Mouse (Mus musculus): Measurements from ENCODE around the gene Galnt10. TPM values are rescaled to one million over a fixed set of nuclear protein-coding genes. Genes with fewer than 3 reads are reported as not detected.

Galnt10 gene
- polyA plus RNA-seq, 1 experiment: 2.5 TPM

DNA sequence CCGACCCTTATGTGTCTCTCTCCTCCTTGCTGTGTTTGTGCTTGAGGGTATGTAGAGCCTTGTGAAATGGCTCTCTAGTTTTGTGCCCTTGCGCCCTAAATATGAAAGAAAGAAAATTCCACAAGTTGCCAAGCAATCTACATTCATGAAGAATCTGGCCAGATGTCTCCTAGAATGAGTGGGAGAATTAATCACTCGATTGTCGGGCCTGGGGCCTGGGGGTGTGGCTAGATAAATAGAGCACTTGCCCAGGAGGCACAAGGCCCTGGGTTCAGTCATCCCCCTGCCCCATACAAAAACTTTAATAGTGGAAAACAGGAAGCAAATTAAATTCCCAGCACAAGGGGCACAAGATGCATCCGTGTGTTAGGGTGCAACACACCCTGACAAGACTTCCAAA lies 56.7 kb downstream of the Galnt10 start:
- H3K27ac ChIP-seq (replicated peaks; ENCODE audit: low read depth, low read length): no peak overlapping the region
- H3K4me1 ChIP-seq (ENCODE audit: control insufficient read depth, insufficient read depth, insufficient read length, low read length): peaks cover 9% of the 10 kb centered on the region; the same call in 1 of the 2 replicates
- H3K4me3 ChIP-seq (ENCODE audit: insufficient read depth, low read depth, low read length): no peak overlapping the region

DNA sequence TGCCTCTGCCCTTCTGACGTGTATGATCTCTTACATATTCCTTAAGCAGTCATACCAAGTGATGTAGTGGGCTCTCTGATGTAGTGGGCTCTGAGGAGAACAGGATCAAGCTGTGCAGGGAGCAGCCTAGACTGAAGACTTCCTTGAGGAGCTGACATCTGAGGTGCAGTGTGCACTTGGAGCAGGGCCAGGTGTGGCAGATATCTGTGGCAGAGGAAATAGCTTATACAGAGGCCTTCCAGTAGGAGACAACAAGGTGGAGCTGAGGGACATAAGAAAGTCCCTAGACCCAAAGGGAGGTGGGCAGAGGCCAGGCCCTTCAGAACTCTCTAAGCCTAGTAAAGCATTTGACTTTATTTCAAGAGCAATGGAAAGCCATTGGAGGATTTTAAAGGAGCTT lies 61.4 kb downstream of the Galnt10 start:
- H3K4me1 ChIP-seq (ENCODE audit: control insufficient read depth, insufficient read depth, insufficient read length, low read length): no peaks in the 10 kb centered on the region
- H3K4me3 ChIP-seq (ENCODE audit: insufficient read depth, low read depth, low read length): no peak overlapping the region
- no peak overlapping the region for H3K27ac ChIP-seq (replicated peaks; ENCODE audit: low read depth, low read length)

DNA sequence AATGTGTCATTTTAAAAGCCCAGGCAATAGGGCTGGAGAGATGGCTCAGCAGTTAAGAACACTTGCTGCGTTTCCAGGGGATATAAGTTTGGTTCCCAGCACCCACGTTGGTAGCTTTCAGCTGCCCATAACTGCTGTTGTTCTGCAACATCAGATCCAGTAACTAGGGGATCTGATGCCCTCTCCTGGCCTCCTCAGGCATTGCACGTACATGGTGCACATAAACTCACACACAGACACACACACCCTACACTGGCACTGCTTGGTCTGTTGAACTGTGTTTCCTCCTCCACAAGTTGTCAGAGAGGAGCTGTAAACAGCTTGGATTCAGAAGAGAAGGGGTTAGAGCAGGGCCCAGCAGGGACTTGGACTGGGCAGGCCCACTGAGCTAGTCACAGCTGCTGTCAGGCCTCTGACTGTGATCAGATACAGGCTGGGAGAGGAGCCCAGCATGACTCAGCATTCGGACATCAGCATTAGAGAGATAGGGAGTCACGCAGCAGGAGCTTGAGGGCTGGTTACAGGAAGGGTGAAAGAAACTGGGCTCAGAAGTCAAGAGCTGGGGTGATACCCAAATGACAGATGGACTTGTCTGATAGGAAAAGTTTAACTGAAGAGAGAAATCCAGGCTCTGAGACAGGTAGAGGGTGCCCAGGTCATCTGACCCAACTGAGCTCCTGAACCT lies 62.0 kb downstream of the Galnt10 start:
- no peaks in the 10 kb centered on the region for H3K4me1 ChIP-seq (ENCODE audit: control insufficient read depth, insufficient read depth, insufficient read length, low read length)
- no peak overlapping the region for H3K4me3 ChIP-seq (ENCODE audit: insufficient read depth, low read depth, low read length)
- no peak overlapping the region for H3K27ac ChIP-seq (replicated peaks; ENCODE audit: low read depth, low read length)

DNA sequence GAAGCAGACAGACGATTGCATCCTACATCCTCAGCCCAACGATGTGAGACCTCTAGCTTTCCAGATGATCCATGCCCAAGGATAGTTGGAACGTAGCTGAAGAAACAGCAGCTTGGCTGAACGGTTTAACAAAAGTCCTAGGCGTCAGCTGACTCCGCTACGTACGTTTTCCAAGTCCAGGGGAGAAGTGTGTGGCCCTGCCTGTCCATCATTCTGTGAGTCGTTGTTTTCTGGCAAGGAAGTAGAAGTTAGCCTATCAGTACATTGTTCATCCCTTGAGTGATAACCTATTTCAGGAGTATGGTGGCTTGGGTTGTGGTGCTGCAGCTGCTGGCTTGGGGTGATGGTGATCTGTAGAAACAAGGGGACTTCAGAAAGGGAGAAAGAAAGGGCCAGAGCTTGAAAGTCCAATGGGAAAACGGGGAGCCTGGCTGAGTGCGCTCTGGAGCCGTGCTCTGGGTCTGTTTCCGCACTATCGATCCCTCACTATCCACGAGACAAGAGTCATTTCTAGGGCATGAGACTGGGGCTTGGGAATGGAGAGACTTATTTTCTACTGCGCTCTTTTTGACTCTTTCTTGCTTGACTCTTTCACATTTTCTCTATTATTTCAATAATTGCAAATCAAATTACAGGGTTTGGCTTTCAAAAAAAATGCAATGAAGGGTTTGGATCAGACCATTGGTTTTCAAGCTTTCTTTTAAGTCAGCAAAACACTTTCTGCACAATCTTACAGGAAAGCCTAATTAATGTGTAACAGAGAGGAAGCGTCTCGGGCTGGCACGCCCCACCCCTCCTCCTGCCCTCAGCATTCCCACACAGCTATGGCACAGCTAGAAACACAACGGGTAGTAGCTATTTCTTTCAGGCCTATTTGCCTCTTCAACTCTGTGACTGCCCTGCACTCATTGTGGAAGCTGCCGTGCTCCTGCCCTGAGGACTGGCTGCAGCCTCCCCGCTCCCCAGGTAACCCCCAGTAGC lies 63.2 kb downstream of the Galnt10 start:
- Histone ChIP-seq H3K4me3 (ENCODE audit: insufficient read depth, low read depth, low read length) (no peak overlapping the region), H3K4me1 (ENCODE audit: control insufficient read depth, insufficient read depth, insufficient read length, low read length) (no peaks in the 10 kb centered on the region), H3K27ac (replicated peaks; ENCODE audit: low read depth, low read length) (no peak overlapping the region)

DNA sequence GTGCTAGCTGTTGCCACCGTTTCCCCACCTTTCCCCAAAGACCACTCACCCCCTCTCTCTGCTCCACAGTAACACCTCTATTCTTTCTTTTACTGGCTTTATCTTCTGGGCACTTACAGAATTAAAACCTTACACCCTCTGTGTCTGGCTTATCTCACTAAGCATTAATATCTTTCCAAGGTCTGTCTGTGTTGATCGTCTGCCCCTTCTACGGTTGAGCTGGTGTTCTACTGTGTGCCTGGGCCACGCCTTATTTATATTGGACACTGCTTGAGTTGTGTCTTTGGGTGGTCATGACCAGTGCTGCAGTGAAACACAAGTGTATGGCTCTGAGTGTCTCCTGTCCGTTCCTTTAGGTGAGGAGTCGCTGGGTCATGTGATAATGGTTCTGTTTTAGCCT lies 68.7 kb downstream of the Galnt10 start:
- Histone ChIP-seq H3K4me1 (ENCODE audit: control insufficient read depth, insufficient read depth, insufficient read length, low read length) (no peaks in the 10 kb centered on the region), H3K27ac (replicated peaks; ENCODE audit: low read depth, low read length) (no peak overlapping the region), H3K4me3 (ENCODE audit: insufficient read depth, low read depth, low read length) (no peak overlapping the region)

GRCm38 (mm10) chr11:57716721-57717120 lies 71.5 kb downstream of the Galnt10 start:
- Histone ChIP-seq H3K27ac (replicated peaks; ENCODE audit: low read depth, low read length) (no peak overlapping the region), H3K4me1 (ENCODE audit: control insufficient read depth, insufficient read depth, insufficient read length, low read length) (no peaks in the 10 kb centered on the region), H3K4me3 (ENCODE audit: insufficient read depth, low read depth, low read length) (no peak overlapping the region)

DNA sequence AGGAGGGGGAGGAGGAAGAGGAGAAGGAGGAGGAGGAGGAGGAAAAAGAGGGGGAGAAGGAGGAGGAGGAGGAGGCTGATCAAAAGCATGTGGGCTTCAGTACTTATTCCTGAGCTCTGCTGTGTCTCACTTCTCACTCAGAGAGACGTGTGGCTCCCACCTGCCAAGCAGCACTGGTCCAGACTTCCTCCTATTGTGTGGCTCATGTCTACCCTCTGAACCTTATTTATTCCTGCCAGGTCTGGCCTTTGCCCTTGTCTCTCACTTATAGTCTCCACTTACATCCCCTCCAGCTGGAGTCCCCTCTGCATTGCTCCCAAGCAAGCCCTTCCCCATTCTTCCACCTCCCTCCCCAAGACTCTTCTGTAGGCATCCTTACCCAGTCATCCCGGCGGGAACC lies 72.2 kb downstream of the Galnt10 start:
- H3K4me3 ChIP-seq (ENCODE audit: insufficient read depth, low read depth, low read length): no peak overlapping the region
- H3K4me1 ChIP-seq (ENCODE audit: control insufficient read depth, insufficient read depth, insufficient read length, low read length): no peaks in the 10 kb centered on the region
- H3K27ac ChIP-seq (replicated peaks; ENCODE audit: low read depth, low read length): no peak overlapping the region

GRCm38 (mm10) chr11:57718081-57718480 lies 72.8 kb downstream of the Galnt10 start:
- H3K4me1 ChIP-seq (ENCODE audit: control insufficient read depth, insufficient read depth, insufficient read length, low read length): no peaks in the 10 kb centered on the region
- no peak overlapping the region for H3K4me3 ChIP-seq (ENCODE audit: insufficient read depth, low read depth, low read length)
- no peak overlapping the region for H3K27ac ChIP-seq (replicated peaks; ENCODE audit: low read depth, low read length)

DNA sequence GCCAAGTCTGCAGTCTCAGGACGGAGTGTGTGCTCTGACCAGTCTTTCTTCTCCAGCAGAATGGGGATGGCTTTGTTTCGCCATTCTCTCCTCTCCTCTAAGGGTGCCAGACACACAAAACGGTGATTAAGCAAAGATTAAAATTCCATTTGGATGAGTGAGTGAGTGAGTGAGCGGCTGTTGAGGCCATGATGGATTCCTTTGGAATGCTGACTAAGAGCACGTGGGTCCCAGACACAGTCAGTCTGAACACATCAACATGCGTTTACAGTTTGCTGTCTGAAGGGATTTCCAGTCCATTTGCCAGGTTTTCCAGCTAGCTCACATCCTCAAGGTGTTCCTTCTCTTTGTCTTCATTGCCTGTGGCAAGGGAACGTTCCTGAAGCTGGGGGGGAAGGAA lies 74.4 kb downstream of the Galnt10 start:
- H3K4me3 ChIP-seq (ENCODE audit: insufficient read depth, low read depth, low read length): no peak overlapping the region
- H3K4me1 ChIP-seq (ENCODE audit: control insufficient read depth, insufficient read depth, insufficient read length, low read length): no peaks in the 10 kb centered on the region
- no peak overlapping the region for H3K27ac ChIP-seq (replicated peaks; ENCODE audit: low read depth, low read length)

DNA sequence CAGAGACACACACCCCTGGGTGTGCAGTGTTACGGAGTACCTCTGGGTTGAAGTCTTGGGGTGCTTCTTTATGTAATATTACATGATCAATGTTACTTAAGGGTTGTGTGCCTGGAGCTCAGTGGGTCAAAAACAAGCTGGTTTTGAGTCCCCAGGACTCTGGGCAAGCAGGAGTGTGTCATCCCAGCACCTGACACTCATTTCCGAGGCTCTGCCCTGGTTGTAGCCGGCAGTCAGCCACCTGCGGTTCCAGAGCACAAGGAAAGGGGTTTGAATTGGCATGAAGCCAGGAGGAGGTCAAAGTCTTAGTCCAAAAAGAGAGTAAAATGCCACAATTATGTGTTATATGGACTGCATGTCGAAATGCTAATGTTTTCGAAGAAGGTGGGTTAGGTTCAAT lies 74.8 kb downstream of the Galnt10 start:
- Histone ChIP-seq H3K4me3 (ENCODE audit: insufficient read depth, low read depth, low read length) (no peak overlapping the region), H3K27ac (replicated peaks; ENCODE audit: low read depth, low read length) (no peak overlapping the region), H3K4me1 (ENCODE audit: control insufficient read depth, insufficient read depth, insufficient read length, low read length) (no peaks in the 10 kb centered on the region)

- Histone ChIP-seq H3K27ac (replicated peaks; ENCODE audit: low read depth, low read length) (no peak overlapping the region), H3K4me1 (ENCODE audit: control insufficient read depth, insufficient read depth, insufficient read length, low read length) (no peaks in the 10 kb centered on the region), H3K4me3 (ENCODE audit: insufficient read depth, low read depth, low read length) (no peak overlapping the region)
Measured at GRCm38 (mm10) chr11:57724791-57725463, 79.7 kb downstream of the Galnt10 start.

DNA sequence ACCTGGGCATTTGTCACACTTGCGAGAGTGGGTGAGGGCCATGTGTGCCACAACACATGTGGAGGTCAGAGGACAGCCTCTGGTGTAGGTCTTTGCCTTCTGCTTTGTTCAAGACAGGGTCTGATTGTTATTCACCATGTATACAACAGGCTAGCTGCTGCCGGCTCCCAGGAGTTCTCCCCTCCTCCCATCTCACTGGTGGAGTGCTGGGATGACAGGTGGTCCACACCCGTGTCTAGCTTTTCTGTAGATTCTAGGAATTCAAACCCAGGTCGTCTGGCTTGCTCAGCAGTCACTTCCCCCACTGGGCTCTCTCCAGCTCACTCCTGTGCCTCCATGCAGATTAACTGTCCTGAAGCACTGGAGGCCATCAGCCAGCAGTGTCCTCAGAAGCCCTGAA lies 80.7 kb downstream of the Galnt10 start:
- Histone ChIP-seq H3K4me3 (ENCODE audit: insufficient read depth, low read depth, low read length) (no peak overlapping the region), H3K27ac (replicated peaks; ENCODE audit: low read depth, low read length) (no peak overlapping the region), H3K4me1 (ENCODE audit: control insufficient read depth, insufficient read depth, insufficient read length, low read length) (no peaks in the 10 kb centered on the region)

- Histone ChIP-seq H3K27ac (replicated peaks; ENCODE audit: low read depth, low read length) (no peak overlapping the region), H3K4me3 (ENCODE audit: insufficient read depth, low read depth, low read length) (no peak overlapping the region), H3K4me1 (ENCODE audit: control insufficient read depth, insufficient read depth, insufficient read length, low read length) (no peaks in the 10 kb centered on the region)
Measured at GRCm38 (mm10) chr11:57727303-57727969, 82.2 kb downstream of the Galnt10 start.

- no peak overlapping the region for H3K4me3 ChIP-seq (ENCODE audit: insufficient read depth, low read depth, low read length)
- no peaks in the 10 kb centered on the region for H3K4me1 ChIP-seq (ENCODE audit: control insufficient read depth, insufficient read depth, insufficient read length, low read length)
Measured at GRCm38 (mm10) chr11:57732410-57733281, 87.4 kb downstream of the Galnt10 start.

More at GRCm38 (mm10) chr11:57732410-57733281, 87.4 kb downstream of the Galnt10 start:
- H3K27ac ChIP-seq (replicated peaks; ENCODE audit: low read depth, low read length): no peak overlapping the region
